Mouse (Mus musculus) MEL (cell line): ENCODE measurements around the gene Ccl26.

ENCODE experiments used
- ELF1 ChIP-seq: IDR thresholded peaks from 2 replicates; pipeline ENCODE4 v1.6.1; 2014; ENCODE audit warnings: low read depth, mild to moderate bottlenecking, inconsistent platforms, low read length, improper control_type of control experiment, moderate library complexity
- KAT2A ChIP-seq: conservative IDR thresholded peaks from 2 replicates; pipeline ENCODE4 v1.6.1; 2012; ENCODE audit warnings: low read depth, low read length, improper control_type of control experiment, inconsistent platforms
- MAFK ChIP-seq: IDR thresholded peaks from 2 replicates; pipeline ENCODE4 v1.6.1; 2011; ENCODE audit warnings: low read depth, mild to moderate bottlenecking, low read length, improper control_type of control experiment, borderline replicate concordance
- MYB ChIP-seq: IDR thresholded peaks from 2 replicates; pipeline ENCODE4 v1.6.1; 2011; ENCODE audit warnings: mild to moderate bottlenecking, low read depth, low read length, improper control_type of control experiment
- NELFE ChIP-seq: IDR thresholded peaks from 2 replicates; pipeline ENCODE4 v1.6.1; 2011; ENCODE audit warnings: low read depth, low read length, improper control_type of control experiment
- POLR2A ChIP-seq, 2 experiments: IDR thresholded peaks; 2 replicates each; pipeline ENCODE4 v1.6.1; 2011 to 2012; ENCODE audit warnings: low read length in 2 of 2, mild to moderate bottlenecking in 2 of 2, control low read depth in 1 of 2, improper control_type of control experiment in 1 of 2, low read depth in 1 of 2, moderate library complexity in 1 of 2; ENCODE audit not compliant: control insufficient read depth in 1 of 2, insufficient read depth in 1 of 2, poor library complexity in 1 of 2
- POLR2AphosphoS2 ChIP-seq: IDR thresholded peaks from 2 replicates; pipeline ENCODE4 v1.6.1; 2011; ENCODE audit warnings: low read length, improper control_type of control experiment

- TF ChIP-seq MAFK (no peak), POLR2AphosphoS2 (no peak), KAT2A (no peak), NELFE (no peak), POLR2A (IDR thresholded peaks at IDR 0.05; ENCODE audit: control insufficient read depth in 1 of 2, insufficient read depth in 1 of 2, low read depth in 1 of 2, low read length in 2 of 2, poor library complexity in 1 of 2) (no peak), ELF1 (no peak), MYB (no peak)
Observed at GRCm38 (mm10) chr5:135589996-135590784, 26.8 kb upstream of the Ccl26 start.
